Mouse (Mus musculus) heart, postnatal 0 days (tissue): ENCODE results near the gene Crybg1.

Experiments used
- CTCF ChIP-seq: IDR thresholded peaks from 2 replicates; pipeline ENCODE4 v1.5.1; 2016; ENCODE audit warnings: antibody characterized with exemption, control low read depth, low read depth
- EP300 ChIP-seq: IDR thresholded peaks from 2 replicates; pipeline ENCODE4 v1.6.1; 2016; ENCODE audit warnings: antibody characterized with exemption, low read depth

- TF ChIP-seq CTCF (no peak), EP300 (no peak)
Measured at GRCm38 (mm10) chr10:44143401-44143800, 5.3 kb downstream of the Crybg1 start.
